Mouse (Mus musculus) megakaryocyte, embryonic 14.5 days (primary cell): ENCODE results near the gene Dnajc9.

Source experiments
- FLI1 ChIP-seq: IDR thresholded peaks from 2 replicates; pipeline ENCODE4 v1.6.1; 2012; ENCODE audit warnings: low read length, inconsistent platforms, mixed read lengths
- GATA1 ChIP-seq: IDR thresholded peaks from 3 replicates; pipeline ENCODE4 v1.6.1; 2012; ENCODE audit warnings: mixed read lengths, low read length, inconsistent platforms, borderline replicate concordance

DNA sequence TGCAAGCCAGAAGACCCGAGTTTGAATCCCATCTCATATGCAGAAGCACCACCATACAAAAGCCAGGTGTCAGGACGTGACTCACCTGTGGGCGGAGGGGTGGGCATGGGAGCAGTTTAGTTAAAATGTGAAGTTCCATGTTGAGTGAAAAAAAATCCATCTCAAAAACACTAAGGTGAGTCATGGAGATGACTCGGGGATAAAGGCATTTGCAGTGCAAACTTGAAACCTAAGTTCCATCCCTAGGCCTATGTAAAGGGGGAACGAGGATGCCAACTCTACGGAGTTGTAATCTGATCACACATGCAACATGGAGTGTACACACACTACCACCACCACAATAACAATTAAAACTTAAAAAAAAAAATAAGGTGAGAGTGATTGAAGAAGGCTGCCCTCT is 34.3 kb upstream of the Dnajc9 start:
- TF ChIP-seq GATA1 (no peak), FLI1 (no peak)
